Mouse (Mus musculus): ENCODE measurements around the gene Ryr3. TPM values are rescaled to one million over a fixed set of nuclear protein-coding genes. Genes with fewer than 3 reads are reported as not detected.
A peak's percentile ranks its signal among the peaks of the same experiment; 100 is the strongest.

Gene Ryr3
- total RNA-seq, 2 experiments from 2014 or later: 76.9 to 86.6 TPM

GRCm38 (mm10) chr2:112748532-112748931 is 468.4 kb downstream of the Ryr3 start:
- DNase-seq (ENCODE audit: low spot score in 2 of 2): peak; percentile 42 to 63
- Histone ChIP-seq H3K27ac (no peak overlapping the region), H3K4me3 (no peak overlapping the region)
- TF ChIP-seq CTCF (conservative IDR thresholded peaks at IDR 0.05): peak; percentile 16; the same call in 1 of the 2 replicates

- no peak overlapping the region for H3K27ac ChIP-seq
- TF ChIP-seq CTCF (conservative IDR thresholded peaks at IDR 0.05): no peak
- H3K4me3 ChIP-seq: no peak overlapping the region
- no peak for DNase-seq (ENCODE audit: low spot score in 2 of 2)
Measured at GRCm38 (mm10) chr2:112732942-112733341, 484.0 kb downstream of the Ryr3 start.

GRCm38 (mm10) chr2:112727842-112728241 is 489.1 kb downstream of the Ryr3 start:
- Histone ChIP-seq H3K4me3 (no peak overlapping the region), H3K27ac (no peak overlapping the region)
- DNase-seq (ENCODE audit: low spot score in 2 of 2): no peak
- TF ChIP-seq CTCF (conservative IDR thresholded peaks at IDR 0.05): no peak

DNA sequence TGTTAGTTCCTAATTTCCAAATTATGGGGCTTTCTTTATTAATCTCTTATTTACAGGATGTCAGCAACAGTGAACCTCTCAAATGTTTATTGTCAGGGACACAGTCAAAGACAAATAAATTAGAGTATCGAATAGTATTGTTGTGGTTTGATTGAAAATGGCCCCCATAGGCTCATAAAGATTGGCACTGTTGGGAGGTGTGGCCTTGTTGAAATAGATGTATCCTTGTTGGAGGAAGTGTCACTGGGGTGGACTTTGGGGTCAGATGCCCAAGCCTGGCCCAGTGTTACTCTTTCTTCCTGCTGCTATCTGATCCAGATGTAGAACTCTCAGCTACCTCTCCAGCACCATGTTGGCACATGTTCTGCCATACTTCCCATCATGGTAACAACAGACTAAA is 495.7 kb downstream of the Ryr3 start:
- no peak for TF ChIP-seq CTCF (conservative IDR thresholded peaks at IDR 0.05)
- H3K27ac ChIP-seq: no peak overlapping the region
- H3K4me3 ChIP-seq: no peak overlapping the region
- DNase-seq (ENCODE audit: low spot score in 2 of 2): no peak

- no peak overlapping the region for H3K27ac ChIP-seq
Measured at GRCm38 (mm10) chr2:112720715-112721114, 496.2 kb downstream of the Ryr3 start.

DNA sequence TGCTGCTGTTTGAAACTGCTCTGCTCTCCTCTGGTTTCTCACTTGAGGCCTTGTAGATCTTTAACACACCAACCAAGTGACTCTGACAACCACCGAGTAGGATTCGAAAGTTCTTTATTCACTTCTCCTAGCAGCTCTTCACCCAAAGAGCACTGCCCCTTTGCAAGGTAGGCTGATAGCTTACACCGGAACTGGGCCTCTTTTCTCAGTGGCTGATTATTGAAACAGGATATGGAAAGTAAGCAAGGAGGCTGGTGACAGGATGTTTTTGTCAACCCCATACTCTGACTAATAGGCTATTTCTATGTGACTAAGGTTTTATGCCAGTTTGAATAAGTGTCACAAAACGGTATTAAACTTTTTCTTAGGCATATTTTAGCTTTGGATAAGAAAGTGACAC is 502.2 kb downstream of the Ryr3 start:
- Histone ChIP-seq H3K27ac (no peak overlapping the region), H3K4me3 (no peak overlapping the region)
- no peak for DNase-seq (ENCODE audit: low spot score in 2 of 2)
- no peak for TF ChIP-seq CTCF (conservative IDR thresholded peaks at IDR 0.05)

More at GRCm38 (mm10) chr2:112720715-112721114, 496.2 kb downstream of the Ryr3 start:
- DNase-seq (ENCODE audit: low spot score in 2 of 2): no peak
- no peak for TF ChIP-seq CTCF (conservative IDR thresholded peaks at IDR 0.05)
- H3K4me3 ChIP-seq: no peak overlapping the region

DNA sequence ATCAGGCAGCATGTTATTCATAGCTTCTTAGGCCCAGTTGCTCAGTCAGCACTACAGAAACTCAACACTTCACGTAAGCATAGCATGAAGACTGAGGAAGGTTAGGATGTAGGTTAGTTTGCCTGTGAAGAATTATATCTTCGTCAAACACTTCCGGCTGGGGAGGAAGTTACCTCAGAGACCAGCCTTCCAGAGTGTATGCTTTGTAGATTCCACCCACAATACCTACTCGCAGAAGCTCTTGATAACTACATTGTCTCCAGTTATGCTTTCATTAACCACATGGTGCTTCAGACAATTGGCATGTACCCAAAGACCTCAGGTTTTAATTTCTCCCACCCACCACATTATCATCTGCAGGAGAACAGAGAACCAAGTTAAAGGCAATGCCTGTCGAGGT is 535.1 kb downstream of the Ryr3 start:
- no peak for TF ChIP-seq CTCF (conservative IDR thresholded peaks at IDR 0.05)

GRCm38 (mm10) chr2:112677246-112677645 is 539.6 kb downstream of the Ryr3 start:
- DNase-seq (ENCODE audit: low spot score in 2 of 2): no peak
- Histone ChIP-seq H3K4me3 (no peak overlapping the region), H3K27ac (no peak overlapping the region)
- TF ChIP-seq CTCF (conservative IDR thresholded peaks at IDR 0.05): no peak

More for the DNA sequence above, 535.1 kb downstream of the Ryr3 start:
- no peak overlapping the region for H3K4me3 ChIP-seq
- no peak overlapping the region for H3K27ac ChIP-seq
- no peak for DNase-seq (ENCODE audit: low spot score in 2 of 2)

DNA sequence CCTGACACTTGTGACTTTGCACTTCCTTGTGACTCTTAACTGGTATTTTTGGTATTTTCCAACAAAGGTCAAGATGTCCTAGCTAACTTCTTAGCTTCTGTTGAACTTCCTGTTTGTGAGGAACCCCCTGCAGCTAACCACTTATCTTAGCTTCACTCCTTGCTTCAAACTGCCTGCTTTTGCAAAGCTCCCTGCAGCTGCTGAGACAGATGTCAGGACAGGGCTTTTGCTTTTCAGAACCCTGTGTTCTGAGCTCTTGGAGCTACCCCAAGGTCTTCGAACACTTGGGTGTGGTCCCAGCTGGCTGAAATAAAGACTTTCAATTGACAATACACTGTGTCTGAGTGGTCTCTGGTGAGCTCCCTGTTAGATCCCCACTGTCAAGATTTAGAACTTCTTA is 540.2 kb downstream of the Ryr3 start:
- no peak for TF ChIP-seq CTCF (conservative IDR thresholded peaks at IDR 0.05)
- Histone ChIP-seq H3K27ac (no peak overlapping the region), H3K4me3 (no peak overlapping the region)
- DNase-seq (ENCODE audit: low spot score in 2 of 2): no peak

DNA sequence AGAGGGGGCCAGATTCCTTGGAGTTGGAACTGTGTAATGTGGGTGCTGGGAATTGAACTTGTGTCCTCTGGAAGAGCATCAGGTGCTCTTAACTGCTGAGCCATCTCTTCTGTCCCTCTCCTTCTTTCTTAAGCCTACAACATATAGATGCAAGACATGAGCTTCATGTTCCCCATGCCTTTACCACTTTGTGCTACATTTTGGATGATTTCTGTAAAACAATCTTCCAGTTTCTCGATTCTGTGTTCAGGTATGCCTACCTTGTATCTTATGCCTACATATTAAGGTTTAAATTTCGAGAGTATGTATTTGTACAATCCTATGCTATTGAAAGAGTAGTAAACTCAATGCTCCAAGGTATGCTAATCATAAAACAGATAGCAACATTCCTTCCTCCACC is 540.7 kb downstream of the Ryr3 start:
- Histone ChIP-seq H3K4me3 (no peak overlapping the region), H3K27ac (no peak overlapping the region)
- DNase-seq (ENCODE audit: low spot score in 2 of 2): no peak
- TF ChIP-seq CTCF (conservative IDR thresholded peaks at IDR 0.05): no peak

DNA sequence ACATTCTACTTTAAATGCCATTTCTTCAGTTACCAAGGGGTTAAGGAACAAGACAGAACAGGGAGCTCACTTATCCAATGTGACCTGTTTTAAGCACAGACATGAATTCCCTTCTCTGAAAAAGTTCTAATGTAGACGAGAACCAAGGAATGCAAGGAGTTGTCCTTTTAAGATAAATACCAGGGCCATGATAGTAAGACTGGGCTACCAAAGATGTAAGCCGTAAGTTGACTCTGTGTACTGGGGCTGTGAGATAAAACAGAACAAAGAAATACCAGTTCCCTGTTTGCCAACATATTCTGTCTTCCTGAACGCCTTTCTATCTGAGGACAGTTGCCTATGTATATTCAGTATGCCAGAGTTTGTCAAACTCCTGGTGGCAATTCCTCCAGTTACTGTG is 547.4 kb downstream of the Ryr3 start:
- no peak overlapping the region for H3K4me3 ChIP-seq
- no peak overlapping the region for H3K27ac ChIP-seq
- no peak for DNase-seq (ENCODE audit: low spot score in 2 of 2)
- no peak for TF ChIP-seq CTCF (conservative IDR thresholded peaks at IDR 0.05)

GRCm38 (mm10) chr2:112656131-112656530 is 560.8 kb downstream of the Ryr3 start:
- no peak overlapping the region for H3K4me3 ChIP-seq
- H3K27ac ChIP-seq: no peak overlapping the region
- no peak for TF ChIP-seq CTCF (conservative IDR thresholded peaks at IDR 0.05)
- DNase-seq (ENCODE audit: low spot score in 2 of 2): no peak

DNA sequence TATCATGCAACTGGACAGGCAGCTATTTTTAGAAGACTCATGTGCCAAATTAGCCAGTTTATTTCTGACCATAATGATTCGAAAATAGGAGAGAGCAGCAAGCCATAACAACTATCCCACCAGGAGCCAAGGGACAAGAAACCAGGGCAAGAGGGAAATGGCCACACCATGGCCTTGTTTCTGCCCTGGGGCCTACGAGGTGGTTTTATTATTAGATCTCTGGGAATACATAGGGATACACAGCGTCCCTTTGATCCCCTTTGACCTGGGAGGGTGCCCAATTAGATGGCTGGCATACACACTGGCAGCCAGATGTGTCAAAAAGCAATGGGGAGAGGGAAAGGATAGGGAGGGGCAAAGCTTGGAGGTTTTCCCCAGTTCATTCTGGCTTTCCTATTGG is 563.1 kb downstream of the Ryr3 start:
- Histone ChIP-seq H3K4me3 (no peak overlapping the region), H3K27ac (no peak overlapping the region)
- TF ChIP-seq CTCF (conservative IDR thresholded peaks at IDR 0.05): no peak
- no peak for DNase-seq (ENCODE audit: low spot score in 2 of 2)

DNA sequence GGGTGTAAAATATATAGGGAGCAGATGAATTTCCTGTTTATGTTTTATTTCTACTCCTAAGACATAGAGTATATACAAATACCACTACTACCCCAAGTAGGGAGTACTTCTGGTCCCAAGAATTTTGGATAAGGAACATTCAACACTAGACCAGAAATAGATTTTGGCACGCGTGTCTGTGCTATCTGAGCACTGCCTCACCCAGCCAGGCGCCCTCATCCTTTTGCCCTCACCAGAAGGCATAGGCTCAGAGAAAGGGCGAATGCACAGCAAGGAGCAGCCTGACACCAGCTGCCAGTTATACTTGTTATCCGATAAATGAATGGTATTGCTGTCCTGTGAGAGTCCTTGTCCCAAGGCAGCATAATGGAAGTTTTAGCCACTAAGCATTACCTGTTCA is 579.7 kb downstream of the Ryr3 start:
- TF ChIP-seq CTCF (conservative IDR thresholded peaks at IDR 0.05): no peak
- Histone ChIP-seq H3K27ac (no peak overlapping the region), H3K4me3 (no peak overlapping the region)
- DNase-seq (ENCODE audit: low spot score in 2 of 2): no peak

DNA sequence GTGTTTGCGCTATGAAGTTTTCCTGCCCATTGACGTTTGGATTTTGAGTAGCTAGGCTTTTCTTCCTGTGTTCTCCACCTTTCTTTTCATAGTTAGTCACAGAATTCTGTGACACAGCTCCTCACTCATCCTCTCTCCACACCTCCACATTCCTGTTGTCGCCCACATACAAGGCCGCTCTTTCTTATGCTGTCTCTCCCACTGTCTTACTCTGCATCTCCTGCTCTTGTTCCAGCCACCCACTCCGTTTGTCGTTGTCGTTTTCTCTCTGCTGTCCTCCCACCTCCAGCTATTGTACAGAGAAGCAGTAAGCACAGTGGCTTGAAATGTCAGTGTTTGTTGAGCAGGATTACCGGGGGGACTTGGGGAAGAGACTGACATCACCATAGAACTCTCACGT is 584.4 kb downstream of the Ryr3 start:
- no peak overlapping the region for H3K27ac ChIP-seq
- peak in 1 of 2 experiments; percentile 32 for DNase-seq (ENCODE audit: low spot score in 2 of 2)
- H3K4me3 ChIP-seq: no peak overlapping the region
- no peak for TF ChIP-seq CTCF (conservative IDR thresholded peaks at IDR 0.05)
